Mouse (Mus musculus): ENCODE results near the gene Olfr857. TPM values are rescaled to one million over a fixed set of nuclear protein-coding genes. Genes with fewer than 3 reads are reported as not detected.

Olfr857 gene
- 0.13 TPM in 1 of 2 replicates, not detected in the other for polyA plus RNA-seq (2012; rRNA removed; ENCODE audit: low replicate concordance)

DNA sequence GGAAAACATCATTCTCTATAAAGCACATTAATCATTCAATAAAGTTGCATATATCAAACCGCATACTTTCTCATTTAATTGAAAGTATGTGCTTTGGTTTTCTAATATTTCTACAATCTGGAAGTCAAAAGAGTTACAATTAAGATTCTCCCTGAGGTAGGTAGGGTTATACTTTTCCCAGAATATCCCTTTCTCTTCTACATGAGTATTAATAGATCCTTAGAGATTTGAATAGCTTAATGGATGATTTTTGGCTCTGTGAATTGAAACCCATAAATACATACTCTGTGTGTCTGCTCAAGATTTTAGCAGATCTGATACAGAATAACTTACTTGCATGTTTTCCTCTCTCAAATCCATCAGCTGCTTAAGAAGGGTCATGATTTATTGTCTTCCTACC lies at the start of gene Olfr857:
TSS of gene Olfr857 (plus strand) at position 301 of the 400 bp plus-strand sequence.

Other genes starting within 250 kb of the Olfr857 start
- gene Olfr850, start 231.2 kb upstream of the Olfr857 start, polyA plus RNA-seq (2012; rRNA removed; ENCODE audit: low replicate concordance), result not detected in 2 replicates
- not detected in 2 replicates for gene Olfr851, start 216.1 kb upstream of the Olfr857 start, polyA plus RNA-seq (2012; rRNA removed; ENCODE audit: low replicate concordance)
- gene Olfr853, start 168.4 kb upstream of the Olfr857 start, polyA plus RNA-seq (2012; rRNA removed; ENCODE audit: low replicate concordance), result not detected in 2 replicates
- not detected in 2 replicates for gene Olfr854, start 142.1 kb upstream of the Olfr857 start, polyA plus RNA-seq (2012; rRNA removed; ENCODE audit: low replicate concordance)
- not detected in 2 replicates for gene Olfr855, start 126.8 kb upstream of the Olfr857 start, polyA plus RNA-seq (2012; rRNA removed; ENCODE audit: low replicate concordance)
- gene Zfp317, start 87.3 kb upstream of the Olfr857 start, polyA plus RNA-seq (2012; rRNA removed; ENCODE audit: low replicate concordance), result 5.2 and 13.6 TPM in 2 replicates
- gene Olfr58, start 70.8 kb downstream of the Olfr857 start, polyA plus RNA-seq (2012; rRNA removed; ENCODE audit: low replicate concordance), result not detected in 2 replicates
- gene Olfr859, start 95.5 kb downstream of the Olfr857 start, polyA plus RNA-seq (2012; rRNA removed; ENCODE audit: low replicate concordance), result not detected in 2 replicates
- not detected in 2 replicates for gene Olfr860, start 140.3 kb downstream of the Olfr857 start, polyA plus RNA-seq (2012; rRNA removed; ENCODE audit: low replicate concordance)
- gene Olfr862, start 178.6 kb downstream of the Olfr857 start, polyA plus RNA-seq (2012; rRNA removed; ENCODE audit: low replicate concordance), result not detected in 2 replicates
- gene Olfr77, start 207.4 kb downstream of the Olfr857 start, polyA plus RNA-seq (2012; rRNA removed; ENCODE audit: low replicate concordance), result not detected in 2 replicates